Mouse (Mus musculus) brown adipose tissue, adult 24 weeks (tissue): ENCODE data around the gene Hmgn2. TPM values are rescaled to one million over a fixed set of nuclear protein-coding genes. Genes with fewer than 3 reads are reported as not detected.
"Not testable (repeated sequence)": the region's sequence is repeated elsewhere in the genome, so short reads cannot be mapped to it uniquely, and the experiment has no call there.

Experiments used
- H3K27ac ChIP-seq: fragments of 200-500 bp; replicated peaks from 2 replicates; pipeline ENCODE4 v1.5.1; 2012; ENCODE audit warnings: low read depth, mild to moderate bottlenecking, low read length
- H3K4me1 ChIP-seq: fragments of 200-500 bp; 2 replicates; pipeline ENCODE4 v1.6.1; 2012; ENCODE audit warnings: low read length, mixed read lengths; ENCODE audit not compliant: control insufficient read depth, insufficient read depth, insufficient read length
- H3K4me3 ChIP-seq: fragments of 200-500 bp; 2 replicates; pipeline ENCODE4 v1.5.1; 2012; ENCODE audit warnings: low read depth, mild to moderate bottlenecking, low read length, moderate library complexity; ENCODE audit not compliant: insufficient read depth
- polyA plus RNA-seq: library from polyadenylated mRNA; stranded (reverse); fragments of >200 nt; gene quantifications from 2 replicates; pipeline ENCODE4 v1.2.4, GENCODE M21; 2012; ENCODE audit not compliant: missing spikeins, insufficient read depth, insufficient read length

Hmgn2 gene
- polyA plus RNA-seq, 1 experiment, result 65.2 TPM

DNA sequence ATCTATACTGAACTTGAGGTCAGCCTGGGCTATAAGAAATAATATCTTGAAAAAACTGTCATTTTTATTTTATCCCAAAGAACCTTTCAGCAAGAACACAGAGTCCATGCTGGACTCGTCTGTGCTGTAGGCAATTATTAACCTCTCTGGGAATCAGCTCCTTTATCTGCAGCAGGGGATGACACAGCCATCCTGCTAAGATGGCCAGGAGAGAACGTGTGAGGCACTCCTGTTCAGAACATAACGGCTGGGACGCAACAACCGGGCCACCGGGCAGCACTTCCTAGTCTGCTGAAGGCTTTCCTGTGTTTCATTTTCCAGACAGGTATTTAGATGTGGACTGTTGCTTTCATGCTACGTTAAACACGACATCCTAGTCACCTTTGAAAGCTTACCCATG lies 26.2 kb upstream of the Hmgn2 start:
- Histone ChIP-seq H3K4me3 (no peak overlapping the region), H3K27ac (no peak overlapping the region)

GRCm38 (mm10) chr4:133991087-133991660 lies 22.7 kb upstream of the Hmgn2 start:
- Histone ChIP-seq H3K4me1 (no peaks in the 10 kb centered on the region), H3K27ac (no peak overlapping the region), H3K4me3 (no peak overlapping the region)

More for the DNA sequence above, 26.2 kb upstream of the Hmgn2 start:
- H3K4me1 ChIP-seq, result no peaks in the 10 kb centered on the region

DNA sequence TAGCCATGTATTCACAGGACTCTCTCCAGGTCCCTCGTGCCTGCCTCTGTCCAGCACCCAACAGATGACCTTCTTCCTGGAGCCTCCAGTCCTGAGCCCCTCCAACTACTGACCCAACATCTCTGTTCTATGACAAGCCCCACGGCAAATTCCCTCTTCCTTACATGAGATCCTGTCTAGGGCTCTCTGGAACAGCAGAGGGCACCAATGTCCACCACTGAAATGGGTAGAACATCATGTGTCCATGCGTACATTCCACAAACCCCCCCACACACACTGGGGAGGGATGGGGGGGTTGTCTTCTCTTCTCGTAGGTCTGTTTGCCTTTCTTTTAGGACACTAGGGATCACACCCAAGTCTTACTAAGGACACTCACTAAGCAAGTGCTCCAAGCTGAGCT lies 21.6 kb upstream of the Hmgn2 start:
- Histone ChIP-seq H3K27ac (no peak overlapping the region), H3K4me1 (no peaks in the 10 kb centered on the region), H3K4me3 (no peak overlapping the region)

DNA sequence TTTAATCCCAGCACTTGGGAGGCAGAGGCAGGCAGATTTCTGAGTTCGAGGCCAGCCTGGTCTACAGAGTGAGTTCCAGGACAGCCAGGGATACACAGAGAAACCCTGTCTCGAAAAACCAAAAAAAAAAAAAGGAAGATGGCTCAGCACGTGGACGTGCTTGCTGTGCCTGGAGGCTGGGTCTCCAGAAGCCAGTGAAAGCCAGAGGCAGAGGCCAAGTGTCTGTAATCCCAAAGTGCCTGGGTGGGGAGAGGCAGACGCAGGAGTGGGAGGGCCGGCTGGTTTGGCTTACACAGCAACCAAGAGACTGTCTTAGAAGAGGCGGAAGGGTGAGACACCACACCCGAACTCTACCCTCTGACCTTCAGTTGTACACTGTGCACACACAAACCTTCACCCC lies 19.8 kb upstream of the Hmgn2 start:
- H3K4me1 ChIP-seq, H3K27ac ChIP-seq, H3K4me3 ChIP-seq: not testable (repeated sequence)

DNA sequence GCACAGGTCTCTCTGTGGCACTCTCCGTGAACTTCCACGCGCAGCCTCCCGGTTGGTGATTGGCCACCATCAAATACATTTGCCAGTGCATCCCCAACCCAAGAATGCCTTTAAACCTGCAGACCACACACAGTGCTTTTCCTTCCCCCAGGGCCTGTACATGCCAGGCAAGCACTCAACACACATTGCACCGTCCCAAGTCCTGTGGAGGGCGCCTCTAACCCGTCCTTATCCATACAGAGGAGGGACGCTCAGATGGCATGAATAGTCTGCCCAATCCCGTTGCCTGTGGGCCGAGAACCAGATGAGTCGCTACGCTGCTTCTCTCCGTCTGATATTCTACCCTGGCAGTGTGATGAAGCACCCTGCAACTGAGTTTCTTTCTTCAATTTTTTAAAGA lies 14.5 kb upstream of the Hmgn2 start:
- no peaks in the 10 kb centered on the region for H3K4me1 ChIP-seq
- no peak overlapping the region for H3K4me3 ChIP-seq
- H3K27ac ChIP-seq, result no peak overlapping the region

GRCm38 (mm10) chr4:133980496-133980895 lies 12.0 kb upstream of the Hmgn2 start:
- H3K4me3 ChIP-seq, result no peak overlapping the region
- no peak overlapping the region for H3K27ac ChIP-seq
- no peaks in the 10 kb centered on the region for H3K4me1 ChIP-seq

- no peaks in the 10 kb centered on the region for H3K4me1 ChIP-seq
- H3K4me3 ChIP-seq, result no peak overlapping the region
- H3K27ac ChIP-seq, result no peak overlapping the region
Observed at GRCm38 (mm10) chr4:133978021-133978711, 9.7 kb upstream of the Hmgn2 start.

GRCm38 (mm10) chr4:133971741-133972140 lies 3.3 kb upstream of the Hmgn2 start:
- Histone ChIP-seq H3K4me1 (no peaks in the 10 kb centered on the region; the same call in 1 of the 2 replicates), H3K4me3 (no peak overlapping the region), H3K27ac (no peak overlapping the region)

DNA sequence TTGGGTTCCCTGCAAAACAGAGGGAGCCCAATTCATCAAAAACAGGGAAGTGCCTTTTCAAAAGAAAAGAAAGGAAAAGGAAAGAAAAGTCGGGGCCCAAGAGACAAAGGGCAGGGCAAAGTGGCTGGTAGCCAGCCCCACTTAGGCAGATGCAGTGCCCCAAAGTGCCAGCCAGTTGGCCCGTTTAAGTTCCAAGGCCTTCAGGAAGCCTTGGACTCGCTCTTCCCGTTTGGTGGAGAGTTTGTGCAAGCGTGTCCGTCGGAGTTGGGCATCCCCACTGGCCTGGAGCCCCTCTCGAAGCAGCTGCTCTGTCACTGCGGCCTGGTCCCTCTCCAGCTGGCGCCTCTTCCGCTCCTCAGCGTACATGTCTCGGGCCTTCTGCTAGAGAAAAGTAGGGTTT lies 2.4 kb upstream of the Hmgn2 start:
- Histone ChIP-seq H3K4me1 (no peaks in the 10 kb centered on the region; the same call in 1 of the 2 replicates), H3K4me3 (no peak overlapping the region), H3K27ac (no peak overlapping the region)

- Histone ChIP-seq H3K4me3 (no peak overlapping the region), H3K4me1 (no peaks in the 10 kb centered on the region; the same call in 1 of the 2 replicates), H3K27ac (no peak overlapping the region)
Observed at GRCm38 (mm10) chr4:133970196-133970595, 1.7 kb upstream of the Hmgn2 start.

- no peak overlapping the region for H3K27ac ChIP-seq
- no peaks in the 10 kb centered on the region; the same call in 1 of the 2 replicates for H3K4me1 ChIP-seq
- H3K4me3 ChIP-seq, result no peak overlapping the region
Observed at GRCm38 (mm10) chr4:133969114-133969770, 792 bp upstream of the Hmgn2 start.

DNA sequence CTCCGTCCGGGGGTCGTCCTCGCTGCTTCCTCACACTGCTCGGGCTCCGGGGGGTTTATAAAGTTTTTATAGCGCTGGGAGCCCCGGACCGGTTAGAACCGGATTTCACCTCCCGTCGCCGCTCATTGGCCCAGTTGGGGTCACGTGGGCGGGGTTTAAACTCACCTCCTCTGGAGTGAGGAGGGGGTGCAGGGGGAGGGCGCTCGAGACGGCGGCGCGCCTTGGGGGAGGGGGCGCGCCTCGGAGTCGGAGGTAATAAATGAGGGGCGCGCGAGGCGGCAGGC lies 642 bp downstream of the Hmgn2 start:
- Histone ChIP-seq H3K27ac (peak overlapping the region; percentile 65), H3K4me1 (no peaks in the 10 kb centered on the region; the same call in 1 of the 2 replicates), H3K4me3 (peak overlapping the region; percentile 77)

- Histone ChIP-seq H3K27ac (peak overlapping the region; percentile 65), H3K4me3 (peak overlapping the region; percentile 77)
Observed at GRCm38 (mm10) chr4:133967138-133967865, 1.1 kb downstream of the Hmgn2 start.

DNA sequence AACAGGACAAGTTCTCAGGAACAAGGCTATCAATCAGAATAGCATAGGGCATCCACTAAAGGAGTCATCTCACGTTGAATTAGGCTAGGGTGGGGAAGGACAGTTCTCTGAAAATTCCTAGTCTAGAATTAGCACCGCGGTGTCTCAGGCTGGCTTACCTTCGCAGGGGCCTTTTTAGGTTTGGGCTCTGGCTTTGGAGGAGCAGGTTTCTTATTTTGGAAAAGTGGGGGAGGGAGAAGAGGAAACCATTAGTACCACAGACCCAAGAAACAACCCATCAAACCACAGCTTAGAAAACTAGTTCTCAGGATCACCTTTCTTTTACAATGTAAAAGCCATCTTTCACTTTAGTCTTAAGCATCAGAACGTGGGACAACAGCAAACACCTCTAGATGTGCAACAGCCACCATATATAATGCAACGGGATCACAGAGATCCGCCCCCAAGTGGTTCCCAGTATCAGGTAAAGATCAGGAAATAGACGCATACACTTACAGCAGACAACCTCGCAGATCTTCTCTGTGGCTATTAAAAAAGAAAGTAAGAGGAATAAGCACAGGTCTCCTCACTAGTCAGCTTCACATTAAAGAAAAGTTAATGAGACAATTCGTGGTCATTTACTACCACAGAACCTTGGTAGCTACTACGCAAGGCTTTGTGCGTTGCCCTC lies 2.0 kb downstream of the Hmgn2 start:
- Histone ChIP-seq H3K4me1 (no peaks in the 10 kb centered on the region; the same call in 1 of the 2 replicates), H3K4me3 (peak overlapping the region; percentile 57), H3K27ac (no peak overlapping the region; the same call in 1 of the 2 replicates)

More at GRCm38 (mm10) chr4:133967138-133967865, 1.1 kb downstream of the Hmgn2 start:
- H3K4me1 ChIP-seq, result no peaks in the 10 kb centered on the region; the same call in 1 of the 2 replicates

- H3K27ac ChIP-seq, result no peak overlapping the region
- H3K4me1 ChIP-seq, result no peaks in the 10 kb centered on the region
- no peak overlapping the region for H3K4me3 ChIP-seq
Observed at GRCm38 (mm10) chr4:133962566-133962965, 5.9 kb downstream of the Hmgn2 start.
